Mouse (Mus musculus): ENCODE measurements around the gene Npnt.

The Npnt gene

DNA sequence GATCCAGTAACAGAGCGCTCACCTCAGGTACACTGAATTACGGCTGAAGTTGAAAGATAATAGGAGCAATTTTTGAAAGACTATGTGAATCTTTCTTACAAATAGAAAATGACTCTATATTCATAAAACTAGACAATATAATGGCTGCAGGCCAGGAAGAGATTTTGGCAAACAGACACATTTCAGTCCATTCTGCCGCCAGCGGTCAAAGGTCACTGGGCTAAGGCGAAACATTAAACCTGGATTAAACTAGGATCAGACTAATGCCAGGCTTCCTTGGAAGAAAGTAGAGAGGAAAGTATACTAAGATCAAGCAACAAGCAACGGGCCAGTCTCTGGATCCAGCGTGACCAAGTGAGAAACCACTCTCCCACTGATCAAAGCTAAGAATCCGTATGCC, 11.1 kb downstream of the Npnt start:
- DNase-seq (ENCODE audit: low read depth, low spot score) = no peak

DNA sequence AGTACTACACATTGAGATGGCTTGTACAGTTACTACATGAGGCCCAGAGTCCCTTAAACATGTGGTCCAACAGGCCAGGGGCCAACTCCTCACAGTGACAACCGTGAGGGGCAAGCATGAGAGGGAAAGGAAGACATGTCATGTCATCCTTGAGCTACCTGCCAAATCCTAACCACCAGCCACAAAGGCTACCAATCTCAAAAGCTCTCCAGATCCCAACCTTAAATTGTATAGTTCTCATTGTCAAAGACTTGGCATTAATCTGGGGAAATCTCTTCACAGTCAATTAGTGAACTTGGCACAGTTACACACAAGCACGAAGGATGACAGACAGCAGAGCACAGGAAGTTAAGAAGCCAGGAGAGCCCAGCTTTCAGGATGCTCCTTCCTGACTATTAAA, 15.4 kb downstream of the Npnt start:
- DNase-seq (ENCODE audit: low read depth, low spot score) = no peak

DNA sequence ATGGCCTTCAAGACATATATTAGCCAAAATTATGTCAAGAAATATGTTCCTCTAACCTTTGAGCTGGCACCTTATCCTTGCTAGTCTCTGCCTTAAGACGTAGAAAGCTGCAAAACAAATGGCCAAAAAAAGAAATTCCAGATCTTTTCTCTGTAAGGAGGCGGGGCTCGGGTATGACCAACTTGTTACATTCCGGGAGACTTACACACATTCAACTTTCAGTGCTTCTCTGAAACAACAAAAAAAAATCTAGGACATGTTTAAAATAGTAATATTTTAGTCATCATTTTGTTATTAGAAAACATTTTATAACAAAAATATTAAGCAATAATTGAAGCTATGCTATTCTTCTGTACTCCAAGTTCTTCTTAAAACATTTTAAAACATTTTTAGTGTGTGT, 18.6 kb downstream of the Npnt start:
- DNase-seq (ENCODE audit: low read depth, low spot score) = no peak

DNA sequence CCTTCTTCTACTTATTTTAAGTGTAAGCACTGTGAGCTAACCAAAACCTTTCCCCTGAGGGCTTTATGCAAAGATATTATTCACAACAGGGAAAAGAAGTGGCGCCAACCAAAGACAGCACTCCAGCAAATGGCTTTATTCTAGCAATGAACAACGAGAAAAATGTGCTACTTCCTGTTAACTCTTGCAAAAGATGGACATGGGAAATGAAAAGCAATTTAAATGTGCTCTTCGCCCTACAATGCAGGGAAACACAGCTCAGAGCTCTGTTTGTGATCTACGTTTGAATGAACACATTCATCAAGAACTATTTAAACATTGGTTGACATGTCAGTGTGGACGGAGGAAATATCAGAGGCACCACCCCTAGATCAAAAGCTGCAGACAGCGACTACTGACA, 20.2 kb downstream of the Npnt start:
- DNase-seq (ENCODE audit: low read depth, low spot score) = no peak

DNA sequence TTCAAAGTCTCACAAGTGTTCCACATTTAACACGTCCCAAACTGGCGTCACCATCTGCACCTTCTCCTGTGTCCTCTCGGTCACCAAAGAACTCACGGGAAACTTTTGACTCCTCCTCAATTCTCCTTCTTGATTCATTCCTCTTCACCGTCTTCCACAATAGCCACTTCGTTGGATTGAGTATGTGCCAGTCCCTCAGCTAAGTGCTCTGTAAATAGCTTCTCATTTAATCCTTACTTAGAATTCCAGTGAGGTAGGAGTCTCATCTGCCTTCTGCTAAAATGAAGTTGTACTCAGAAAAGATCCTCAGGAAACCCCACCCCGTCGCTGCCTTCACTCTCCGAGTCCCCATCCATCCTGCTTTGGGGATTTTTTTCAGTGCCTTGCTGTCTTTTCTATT, 21.9 kb downstream of the Npnt start:
- DNase-seq (ENCODE audit: low read depth, low spot score) = no peak

DNA sequence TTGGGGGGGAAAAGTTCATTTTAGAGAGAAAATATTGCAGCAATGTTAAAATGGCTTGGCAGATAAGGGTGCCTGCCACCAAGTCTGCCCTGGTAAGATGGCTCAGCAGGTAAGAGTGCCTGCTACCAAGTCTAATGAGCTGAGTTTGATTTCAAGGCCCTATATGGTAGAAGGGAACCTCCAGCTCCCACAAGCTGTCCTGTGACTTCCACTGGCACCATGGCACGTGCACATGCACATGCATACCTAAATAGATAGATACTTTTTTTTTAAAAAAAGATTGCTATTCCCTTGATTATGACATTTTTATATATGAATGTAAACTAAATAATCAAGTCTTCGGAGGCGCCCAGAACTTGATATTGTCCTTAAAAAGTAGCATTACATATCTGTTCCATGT, 30.3 kb downstream of the Npnt start:
- no peak for DNase-seq (ENCODE audit: low read depth, low spot score)

DNA sequence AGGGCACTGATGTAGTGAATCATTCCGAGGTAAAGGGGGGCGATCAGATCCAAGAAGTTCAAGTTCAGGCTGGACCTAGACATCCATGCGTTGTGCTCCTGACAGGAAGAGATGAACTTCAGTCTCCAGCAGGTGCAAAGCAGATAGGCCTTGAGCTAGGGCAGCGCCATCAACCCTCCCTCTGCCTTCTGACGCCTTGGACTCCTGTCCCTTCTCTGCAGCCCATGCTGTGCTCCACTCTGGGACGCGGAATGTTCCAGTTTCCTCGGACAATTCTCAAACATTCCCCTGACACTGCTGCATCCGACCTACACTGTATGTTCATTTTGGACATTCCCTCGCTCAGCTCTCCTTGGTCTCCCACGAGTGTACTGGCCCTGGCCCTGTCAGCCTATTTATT, 30.9 kb downstream of the Npnt start:
- DNase-seq (ENCODE audit: low read depth, low spot score) = no peak

DNA sequence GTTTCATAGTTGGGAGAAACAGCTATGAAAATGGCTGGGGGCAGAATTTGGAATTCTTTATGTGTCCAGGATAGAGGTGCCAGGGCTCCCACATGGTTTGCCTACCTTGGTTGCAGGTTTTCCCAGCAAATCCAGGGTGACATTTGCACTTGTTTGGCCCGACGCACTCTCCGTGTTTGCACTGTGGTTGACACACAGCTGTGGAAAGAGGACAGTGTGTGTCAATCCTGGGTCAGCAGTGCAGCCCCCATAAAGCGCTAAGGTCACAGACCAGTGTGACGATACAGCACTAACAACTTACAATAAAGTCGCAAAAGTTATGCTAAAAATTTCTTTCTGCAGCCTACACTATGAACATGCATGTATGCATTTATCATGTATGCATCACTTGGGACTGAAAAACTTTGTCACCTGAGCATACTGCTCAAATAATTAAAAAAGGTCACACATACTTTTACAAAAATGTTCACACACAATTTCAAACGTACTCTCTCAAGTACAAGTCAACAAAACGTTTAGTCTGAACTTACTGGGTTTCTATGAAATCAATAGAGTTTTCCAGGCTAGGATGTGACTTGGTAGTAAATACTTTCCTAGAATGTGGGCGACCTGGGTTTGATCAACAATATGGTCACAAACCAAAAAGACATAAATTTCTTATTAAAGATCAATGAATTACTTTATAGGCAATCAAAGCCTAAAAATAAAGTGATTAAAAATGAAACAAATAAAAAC, 32.6 kb downstream of the Npnt start:
- DNase-seq (ENCODE audit: low read depth, low spot score) = no peak

DNA sequence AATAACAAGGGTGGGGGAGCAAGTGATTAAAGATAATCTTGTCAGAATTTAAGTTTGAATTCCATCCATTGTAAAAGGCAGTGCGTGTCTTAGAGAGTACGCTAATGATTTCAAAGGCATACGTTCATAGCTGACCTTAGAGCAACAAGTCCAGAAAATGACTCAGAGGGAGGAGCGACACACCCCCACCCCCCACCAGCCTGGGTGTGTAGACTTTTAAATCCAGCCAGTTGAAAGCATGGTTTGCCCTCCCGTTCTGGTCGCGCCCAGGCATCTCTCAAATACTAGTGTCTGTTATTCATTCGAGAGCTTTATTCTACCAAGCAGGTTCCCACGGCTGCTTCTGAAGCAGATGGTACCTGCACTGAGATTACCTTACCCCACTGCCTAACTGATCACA, 34.4 kb downstream of the Npnt start:
- DNase-seq (ENCODE audit: low read depth, low spot score) = peak; percentile 54

DNA sequence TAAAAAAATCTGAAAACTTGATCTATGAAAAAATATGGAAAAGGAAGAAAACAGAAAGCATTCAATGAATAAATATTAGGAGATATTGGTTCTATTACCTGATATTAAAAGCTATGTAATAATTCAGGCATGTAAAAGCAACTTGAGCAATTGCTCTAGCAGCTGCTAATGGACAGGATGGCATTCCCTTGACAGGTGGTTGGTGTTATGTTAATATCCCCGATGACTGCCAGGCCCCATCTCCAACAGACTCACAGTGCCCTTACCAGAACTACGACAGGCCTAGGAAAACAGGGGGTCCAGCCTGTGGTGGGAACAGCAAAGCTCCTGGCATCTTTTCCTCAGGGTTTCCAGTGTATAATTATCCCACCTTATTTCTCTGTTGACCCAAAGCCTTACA, 37.7 kb downstream of the Npnt start:
- DNase-seq (ENCODE audit: low read depth, low spot score) = no peak

DNA sequence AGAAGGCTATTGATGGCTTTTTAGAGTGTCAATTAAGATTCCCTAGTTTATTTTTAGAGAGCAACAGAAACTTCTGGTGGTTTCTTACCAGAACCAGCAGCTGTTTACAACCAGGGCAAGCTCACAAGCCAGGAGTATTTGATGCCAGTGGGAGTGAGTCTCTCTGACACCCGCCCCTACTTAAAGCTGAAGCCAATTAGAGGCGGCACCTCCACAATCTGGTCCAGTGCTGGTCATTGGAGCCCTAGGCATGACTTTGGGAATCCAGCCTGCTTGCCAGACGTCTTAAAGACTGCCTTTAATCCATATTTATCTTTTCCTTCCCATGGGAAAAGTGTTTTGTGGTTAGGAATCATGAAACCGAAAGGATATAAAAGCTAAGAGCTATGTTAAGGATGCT, 38.4 kb downstream of the Npnt start:
- DNase-seq (ENCODE audit: low read depth, low spot score) = no peak

DNA sequence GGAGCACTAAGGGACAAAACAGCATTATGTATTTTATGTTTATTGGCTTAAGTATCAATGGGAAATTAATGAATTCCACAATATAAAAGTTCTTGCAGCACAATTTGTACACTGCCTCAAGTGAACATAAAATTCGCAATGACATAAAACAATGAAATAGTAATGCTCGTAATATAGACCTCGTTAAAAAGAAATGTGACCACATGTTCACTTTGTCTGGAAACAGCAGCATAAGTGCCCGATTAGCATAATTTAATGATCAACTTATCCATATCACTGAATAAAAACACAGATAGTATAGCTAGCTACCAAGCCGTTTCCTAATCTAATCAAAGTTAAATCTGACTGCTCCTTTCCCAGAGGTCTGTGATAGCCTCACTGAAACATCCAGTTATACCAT, 39.4 kb downstream of the Npnt start:
- DNase-seq (ENCODE audit: low read depth, low spot score) = no peak

DNA sequence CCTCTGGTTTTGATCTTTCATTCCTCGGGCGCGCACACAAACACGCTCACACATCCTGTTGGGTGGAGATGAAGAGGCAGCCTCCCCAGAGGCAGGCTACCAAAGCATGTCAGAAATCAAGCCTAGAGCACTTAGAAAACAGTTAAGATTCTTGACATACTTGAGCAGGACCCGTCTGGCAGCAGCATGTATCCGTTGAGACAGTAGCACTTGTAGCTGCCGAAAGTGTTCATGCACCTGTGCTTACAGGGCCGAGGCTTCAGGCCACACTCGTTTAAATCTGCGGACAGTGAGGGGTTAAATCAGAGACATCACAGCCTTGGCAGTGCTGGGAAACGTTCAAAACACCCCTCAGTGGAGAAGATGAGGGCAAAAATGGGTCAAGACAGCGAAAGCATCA, 40.4 kb downstream of the Npnt start:
- no peak for DNase-seq (ENCODE audit: low read depth, low spot score)

DNA sequence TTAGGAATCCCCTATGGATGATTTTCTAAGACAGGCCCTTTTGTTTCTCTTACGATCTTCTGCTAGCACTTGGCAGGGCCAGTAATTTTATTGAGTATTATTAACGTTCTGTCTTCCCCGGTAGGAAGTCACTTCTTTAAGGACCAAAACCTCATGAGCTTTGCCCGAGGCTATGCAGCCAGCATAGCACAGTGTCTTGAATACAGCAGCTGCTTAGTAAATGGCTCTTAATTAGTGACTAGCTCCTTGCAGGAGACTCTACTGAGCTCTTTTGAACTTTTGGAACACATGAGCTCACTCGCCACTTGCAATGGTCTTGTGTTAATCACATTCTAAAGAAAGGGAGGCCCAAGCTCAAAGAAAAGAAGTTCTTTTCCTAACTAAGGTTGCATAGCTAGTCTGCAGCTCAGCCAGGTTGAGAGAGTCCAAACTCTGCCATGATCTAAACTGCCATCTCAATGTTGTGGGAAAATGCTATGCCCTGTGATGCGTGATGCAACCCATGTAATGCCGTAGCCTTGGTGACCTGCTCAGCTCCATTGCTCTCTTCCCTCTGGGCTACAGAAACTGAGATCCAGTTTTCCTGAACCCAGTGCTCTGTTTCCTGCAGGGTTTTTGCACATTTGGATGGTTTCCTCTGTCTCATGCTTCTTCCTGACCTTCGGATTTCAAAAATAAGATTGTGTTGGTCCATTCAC, 42.4 kb downstream of the Npnt start:
- no peak for DNase-seq (ENCODE audit: low read depth, low spot score)

DNA sequence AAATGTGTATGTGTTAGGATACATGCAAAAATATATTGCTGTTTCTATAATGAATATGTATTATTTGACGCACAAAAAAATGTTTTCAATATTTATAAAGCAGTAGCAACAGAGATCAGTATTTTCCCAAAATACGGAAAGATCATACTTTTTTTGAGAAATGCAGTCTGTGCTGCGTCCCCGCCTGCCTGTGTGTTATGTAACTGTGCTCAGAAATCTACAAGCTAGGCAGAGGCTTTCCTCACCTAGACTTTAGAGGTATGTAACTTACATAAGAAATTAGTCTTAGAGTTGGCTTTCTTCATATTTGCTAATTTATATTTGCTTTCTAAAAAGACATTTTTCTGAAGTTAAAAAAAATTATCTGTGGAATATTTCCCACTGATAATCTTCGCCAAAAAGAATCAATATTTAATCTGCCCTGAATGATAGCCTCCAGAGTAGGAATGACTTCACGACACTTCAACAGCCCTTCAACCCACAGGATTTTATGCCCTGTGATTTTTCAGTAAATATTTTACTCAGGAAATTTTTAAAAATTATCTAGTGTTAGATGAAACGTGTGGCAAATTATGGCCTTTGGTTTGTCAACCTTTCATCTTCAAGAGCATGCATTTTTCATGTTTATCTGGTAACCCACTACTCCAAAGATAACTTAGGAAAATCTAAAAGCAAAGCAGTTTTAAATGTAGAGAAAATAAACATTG, 44.7 kb downstream of the Npnt start:
- no peak for DNase-seq (ENCODE audit: low read depth, low spot score)

DNA sequence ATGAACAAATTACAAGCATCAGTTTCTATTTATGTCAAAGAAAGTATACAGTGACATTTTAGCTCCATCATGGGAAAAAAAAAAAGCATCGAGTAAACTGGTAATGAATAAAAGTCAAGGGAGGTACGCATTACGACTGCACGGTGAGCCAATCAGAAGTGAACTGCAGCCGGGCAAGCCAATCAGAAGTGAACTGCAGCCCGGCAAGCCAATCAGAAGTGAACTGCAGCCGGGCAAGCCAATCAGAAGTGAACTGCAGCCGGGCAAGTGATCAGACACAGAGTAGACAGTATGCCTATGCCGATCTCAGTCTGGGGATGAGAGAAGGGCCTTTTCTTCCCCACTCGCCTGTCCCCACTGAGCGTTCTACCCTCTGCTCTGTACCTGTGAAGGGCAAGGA, 46.7 kb downstream of the Npnt start:
- peak; percentile 32 for DNase-seq (ENCODE audit: low read depth, low spot score)

DNA sequence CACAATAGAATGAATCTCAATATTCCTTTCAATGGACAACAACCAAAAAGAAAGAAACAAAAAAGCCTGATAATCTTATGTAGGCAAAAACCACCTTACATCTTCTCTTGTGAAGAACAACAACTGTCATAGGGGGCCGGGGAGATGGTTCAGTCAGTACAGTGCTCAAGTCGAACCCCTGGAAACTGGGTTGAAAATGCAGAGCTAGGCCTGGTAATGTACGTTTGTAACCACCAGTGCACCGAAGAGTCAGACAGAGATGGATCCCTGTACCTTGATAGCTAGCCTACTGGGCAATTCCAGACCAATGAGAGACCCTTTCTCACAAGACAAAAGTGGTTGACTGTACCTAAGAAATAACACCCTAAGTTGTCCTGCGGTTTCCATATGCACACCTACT, 47.2 kb downstream of the Npnt start:
- DNase-seq (ENCODE audit: low read depth, low spot score) = no peak

DNA sequence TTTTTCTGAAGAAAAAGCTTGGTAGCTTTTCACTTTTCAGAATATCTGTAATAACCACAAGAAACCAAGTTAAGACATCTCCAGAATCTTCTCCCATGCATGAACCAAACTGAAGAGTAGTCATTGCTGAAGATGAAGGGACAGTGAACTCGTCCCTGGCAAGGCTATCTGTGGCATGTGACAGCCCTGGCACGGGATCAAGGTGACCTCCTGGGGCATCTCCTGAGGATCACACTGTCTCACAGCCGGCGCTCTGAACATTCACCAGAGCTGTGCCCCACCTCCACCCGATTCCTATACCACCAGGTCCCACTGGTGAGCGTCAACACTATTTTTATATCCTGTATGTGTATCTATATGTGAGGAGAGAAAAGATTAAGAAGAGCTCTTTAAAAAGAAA, 47.9 kb downstream of the Npnt start:
- no peak for DNase-seq (ENCODE audit: low read depth, low spot score)

DNA sequence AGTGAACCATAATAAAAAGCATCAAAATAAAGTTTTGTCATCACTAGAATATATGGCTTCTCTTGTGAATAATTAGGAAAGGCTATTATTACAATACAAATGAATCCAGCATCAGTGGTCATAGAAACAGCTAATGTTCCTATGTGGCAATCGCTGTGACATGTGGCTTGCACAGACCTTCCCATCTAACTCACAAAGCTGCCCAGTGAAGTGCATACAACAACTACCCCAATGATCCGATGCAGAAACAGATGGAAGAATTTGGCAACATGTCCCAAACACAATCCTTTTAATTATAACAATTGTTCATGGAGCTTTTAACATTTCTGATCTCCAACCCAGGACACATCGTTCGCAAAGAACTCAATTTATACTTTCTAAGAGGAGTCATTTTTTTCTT, 52.2 kb downstream of the Npnt start:
- no peak for DNase-seq (ENCODE audit: low read depth, low spot score)

DNA sequence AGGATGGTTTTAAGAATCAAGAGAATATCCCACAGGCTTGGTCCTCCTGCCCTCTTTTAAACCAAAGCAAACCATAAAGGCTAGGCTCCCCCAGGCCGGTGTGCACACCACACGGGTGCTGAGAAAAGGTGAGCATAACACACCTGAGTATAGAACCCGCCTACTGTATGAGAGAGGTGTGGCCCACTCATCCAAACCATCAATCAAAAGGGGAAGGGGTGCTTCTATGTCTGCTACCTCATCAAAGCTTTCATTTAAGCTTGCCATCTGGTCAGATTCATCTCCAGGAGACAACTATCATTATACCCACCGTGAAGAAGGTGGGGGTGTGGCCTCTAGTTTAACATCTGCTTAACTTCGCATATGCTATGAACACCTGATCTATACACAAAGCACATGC, 52.7 kb downstream of the Npnt start:
- no peak for DNase-seq (ENCODE audit: low read depth, low spot score)

DNA sequence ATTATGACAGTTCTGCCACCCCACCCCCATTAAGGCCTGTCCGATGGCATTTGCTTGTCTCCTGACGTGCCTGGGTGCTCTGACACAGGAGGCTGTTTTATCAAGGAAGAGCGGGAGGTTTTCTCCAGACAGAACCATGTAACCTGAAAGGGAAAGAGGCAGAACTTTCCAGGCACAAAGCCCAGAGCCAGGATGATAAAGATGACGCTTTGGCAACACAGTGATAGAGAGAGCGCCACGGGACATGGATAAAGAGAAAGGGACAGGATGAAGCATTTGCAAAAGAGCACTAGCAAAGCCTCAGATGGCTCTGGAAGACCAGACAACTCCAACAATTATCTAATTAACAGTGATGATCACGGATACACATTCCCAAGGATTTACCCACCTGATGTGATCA, 56.0 kb downstream of the Npnt start:
- no peak for DNase-seq (ENCODE audit: low read depth, low spot score)

DNA sequence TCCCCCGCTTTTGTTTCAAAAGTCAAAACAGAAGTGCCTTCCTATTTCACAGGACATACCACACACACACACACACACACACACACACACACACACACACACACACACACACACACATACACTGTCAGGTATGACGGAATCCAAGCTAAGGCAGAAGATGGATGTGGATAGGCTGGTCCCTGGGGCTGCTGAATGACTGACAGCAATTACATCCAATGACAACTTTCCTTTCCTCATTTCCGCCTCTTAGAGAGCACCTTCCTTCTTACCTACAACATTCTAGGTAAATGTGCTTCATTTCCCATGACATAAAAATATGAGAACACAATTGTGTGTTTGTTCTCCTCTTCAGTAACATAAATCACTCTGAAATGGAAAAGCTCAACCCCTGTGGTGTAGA, 56.4 kb downstream of the Npnt start:
- peak; percentile 75 for DNase-seq (ENCODE audit: low read depth, low spot score)

DNA sequence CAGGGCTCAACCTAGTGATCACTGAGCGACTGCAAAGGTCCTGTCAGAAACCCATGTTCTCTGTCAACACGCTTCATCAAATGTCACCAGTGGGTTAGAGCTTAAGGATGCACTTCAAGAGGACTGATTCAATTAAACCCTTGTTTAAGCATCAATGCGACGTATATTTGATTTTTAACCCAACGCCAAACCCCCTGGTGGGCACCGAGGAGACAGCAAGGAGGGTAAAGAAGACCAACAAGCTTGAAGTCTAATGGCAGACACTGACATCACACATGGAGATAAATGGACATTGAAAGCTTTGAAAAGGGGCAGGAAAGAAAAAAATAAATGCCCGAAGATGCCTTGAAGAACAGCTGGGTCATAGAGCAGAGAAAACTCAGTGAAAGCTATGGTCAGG, 57.0 kb downstream of the Npnt start:
- peak; percentile 21 for DNase-seq (ENCODE audit: low read depth, low spot score)

Measured in R1 (cell line).